Mouse (Mus musculus) monocyte, adult 59 days (primary cell): ENCODE data around the gene Dsel. TPM values are rescaled to one million over a fixed set of nuclear protein-coding genes. Genes with fewer than 3 reads are reported as not detected.

ENCODE experiments used
- total RNA-seq, 2 experiments: library from RNA; stranded (reverse); gene quantifications; one replicate each; pipeline ENCODE4 v1.2.4; 2023

The Dsel gene
- total RNA-seq, result 1 to 10 TPM; 1.3 to 1.6 TPM

GRCm38 (mm10) chr1:111864779-111865165, at the start of gene Dsel:
TSS of gene Dsel (minus strand) at chr1:111864918.

